Mouse (Mus musculus): Measurements from ENCODE around the gene Abr. TPM values are rescaled to one million over a fixed set of nuclear protein-coding genes. Genes with fewer than 3 reads are reported as not detected.

Gene Abr
- polyA plus RNA-seq, 1 experiment = 81.3 TPM

GRCm38 (mm10) chr11:76547420-76547819 lies 74.7 kb downstream of the Abr start:
- Histone ChIP-seq H3ac (ENCODE audit: control insufficient read depth, insufficient read length) (no peak overlapping the region), H3K4me3 (no peak overlapping the region), H3K79me2 (ENCODE audit: control insufficient read depth, insufficient read depth) (no peaks in the 10 kb centered on the region), H3K36me3 (ENCODE audit: control insufficient read depth, insufficient read depth) (no peaks in the 10 kb centered on the region), H3K4me2 (ENCODE audit: low read depth) (no peak overlapping the region), H3K27me3 (ENCODE audit: control insufficient read depth, insufficient read depth, insufficient read length) (no peaks in the 10 kb centered on the region)
- TF ChIP-seq MYOD1 (IDR thresholded peaks at IDR 0.05; ENCODE audit: control insufficient read depth in 1 of 3, insufficient read length in 2 of 3, low read depth in 2 of 3) (no peak), E2F4 (IDR thresholded peaks at IDR 0.05; ENCODE audit: insufficient read depth) (no peak), MAX (IDR thresholded peaks at IDR 0.05; ENCODE audit: low read depth) (no peak), POLR2AphosphoS2 (IDR thresholded peaks at IDR 0.05; ENCODE audit: insufficient read length, low read depth) (no peak), SRF (IDR thresholded peaks at IDR 0.05; ENCODE audit: control insufficient read depth, insufficient read length, low read depth) (no peak), USF1 (IDR thresholded peaks at IDR 0.05; ENCODE audit: low read depth) (no peak)

- H3ac ChIP-seq (ENCODE audit: control insufficient read depth, insufficient read length) = no peak overlapping the region
- H3K36me3 ChIP-seq (ENCODE audit: control insufficient read depth, insufficient read depth) = no peaks in the 10 kb centered on the region
- no peaks in the 10 kb centered on the region for H3K27me3 ChIP-seq (ENCODE audit: control insufficient read depth, insufficient read depth, insufficient read length)
- no peak for TF ChIP-seq MYOG (IDR thresholded peaks at IDR 0.05; ENCODE audit: control insufficient read depth in 1 of 3, insufficient read depth in 1 of 3, insufficient read length in 2 of 3, low read depth in 2 of 3)
- TF ChIP-seq TCF12 (IDR thresholded peaks at IDR 0.05; ENCODE audit: insufficient read depth, poor library complexity, severe bottlenecking) = no peak
- no peak for TF ChIP-seq MYOD1 (IDR thresholded peaks at IDR 0.05; ENCODE audit: control insufficient read depth in 1 of 3, insufficient read length in 2 of 3, low read depth in 2 of 3)
- no peak for TF ChIP-seq POLR2A (IDR thresholded peaks at IDR 0.05; ENCODE audit: insufficient read length, low read depth)
- no peak for TF ChIP-seq MAX (IDR thresholded peaks at IDR 0.05; ENCODE audit: low read depth)
- no peak for TF ChIP-seq E2F4 (IDR thresholded peaks at IDR 0.05; ENCODE audit: insufficient read depth)
- no peak for TF ChIP-seq REST (IDR thresholded peaks at IDR 0.05; ENCODE audit: insufficient read depth, insufficient read length)
- TF ChIP-seq USF1 (IDR thresholded peaks at IDR 0.05; ENCODE audit: low read depth) = no peak
- no peak for TF ChIP-seq TCF3 (IDR thresholded peaks at IDR 0.05; ENCODE audit: insufficient read length, low read depth)
- no peak for TF ChIP-seq SRF (IDR thresholded peaks at IDR 0.05; ENCODE audit: control insufficient read depth, insufficient read length, low read depth)
- TF ChIP-seq POLR2AphosphoS2 (IDR thresholded peaks at IDR 0.05; ENCODE audit: insufficient read length, low read depth) = no peak
- no peak for TF ChIP-seq CEBPB (IDR thresholded peaks at IDR 0.05; ENCODE audit: insufficient read depth, poor library complexity, severe bottlenecking)
- no peak overlapping the region for H3K4me2 ChIP-seq (ENCODE audit: low read depth)
- no peak overlapping the region for H3K4me3 ChIP-seq
- H3K79me2 ChIP-seq (ENCODE audit: control insufficient read depth, insufficient read depth) = no peaks in the 10 kb centered on the region
These were observed 75.7 kb downstream of the Abr start for GRCm38 (mm10) chr11:76546431-76546830.

GRCm38 (mm10) chr11:76543300-76543699 lies 78.8 kb downstream of the Abr start:
- H3K79me2 ChIP-seq (ENCODE audit: control insufficient read depth, insufficient read depth) = no peaks in the 10 kb centered on the region
- no peak overlapping the region for H3K4me2 ChIP-seq (ENCODE audit: low read depth)
- no peak overlapping the region for H3K4me3 ChIP-seq
- H3K36me3 ChIP-seq (ENCODE audit: control insufficient read depth, insufficient read depth) = no peaks in the 10 kb centered on the region
- no peaks in the 10 kb centered on the region for H3K27me3 ChIP-seq (ENCODE audit: control insufficient read depth, insufficient read depth, insufficient read length)
- H3ac ChIP-seq (ENCODE audit: control insufficient read depth, insufficient read length) = no peak overlapping the region
- TF ChIP-seq USF1 (IDR thresholded peaks at IDR 0.05; ENCODE audit: low read depth) (no peak), TCF12 (IDR thresholded peaks at IDR 0.05; ENCODE audit: insufficient read depth, poor library complexity, severe bottlenecking) (no peak), CEBPB (IDR thresholded peaks at IDR 0.05; ENCODE audit: insufficient read depth, poor library complexity, severe bottlenecking) (no peak)

- no peaks in the 10 kb centered on the region for H3K27me3 ChIP-seq (ENCODE audit: control insufficient read depth, insufficient read depth, insufficient read length)
- no peak overlapping the region for H3ac ChIP-seq (ENCODE audit: control insufficient read depth, insufficient read length)
- no peak overlapping the region for H3K4me2 ChIP-seq (ENCODE audit: low read depth)
- H3K4me3 ChIP-seq = no peak overlapping the region
- H3K79me2 ChIP-seq (ENCODE audit: control insufficient read depth, insufficient read depth) = no peaks in the 10 kb centered on the region
- no peaks in the 10 kb centered on the region for H3K36me3 ChIP-seq (ENCODE audit: control insufficient read depth, insufficient read depth)
- no peak for TF ChIP-seq MYOG (IDR thresholded peaks at IDR 0.05; ENCODE audit: control insufficient read depth in 1 of 3, insufficient read depth in 1 of 3, insufficient read length in 2 of 3, low read depth in 2 of 3)
- TF ChIP-seq CEBPB (IDR thresholded peaks at IDR 0.05; ENCODE audit: insufficient read depth, poor library complexity, severe bottlenecking) = no peak
- no peak for TF ChIP-seq SRF (IDR thresholded peaks at IDR 0.05; ENCODE audit: control insufficient read depth, insufficient read length, low read depth)
These were observed 81.1 kb downstream of the Abr start for GRCm38 (mm10) chr11:76540973-76541372.

- H3K4me3 ChIP-seq = no peak overlapping the region
- H3K27me3 ChIP-seq (ENCODE audit: control insufficient read depth, insufficient read depth, insufficient read length) = no peaks in the 10 kb centered on the region
- no peak overlapping the region for H3ac ChIP-seq (ENCODE audit: control insufficient read depth, insufficient read length)
- H3K4me2 ChIP-seq (ENCODE audit: low read depth) = no peak overlapping the region
- H3K36me3 ChIP-seq (ENCODE audit: control insufficient read depth, insufficient read depth) = no peaks in the 10 kb centered on the region
- TF ChIP-seq MYOD1 (IDR thresholded peaks at IDR 0.05; ENCODE audit: control insufficient read depth in 1 of 3, insufficient read length in 2 of 3, low read depth in 2 of 3) = no peak
- TF ChIP-seq E2F4 (IDR thresholded peaks at IDR 0.05; ENCODE audit: insufficient read depth) = no peak
- TF ChIP-seq POLR2A (IDR thresholded peaks at IDR 0.05; ENCODE audit: insufficient read length, low read depth) = no peak
- TF ChIP-seq REST (IDR thresholded peaks at IDR 0.05; ENCODE audit: insufficient read depth, insufficient read length) = no peak
- no peak for TF ChIP-seq USF1 (IDR thresholded peaks at IDR 0.05; ENCODE audit: low read depth)
- no peak for TF ChIP-seq TCF12 (IDR thresholded peaks at IDR 0.05; ENCODE audit: insufficient read depth, poor library complexity, severe bottlenecking)
- no peak for TF ChIP-seq TCF3 (IDR thresholded peaks at IDR 0.05; ENCODE audit: insufficient read length, low read depth)
- TF ChIP-seq CEBPB (IDR thresholded peaks at IDR 0.05; ENCODE audit: insufficient read depth, poor library complexity, severe bottlenecking) = no peak
- no peak for TF ChIP-seq MYOG (IDR thresholded peaks at IDR 0.05; ENCODE audit: control insufficient read depth in 1 of 3, insufficient read depth in 1 of 3, insufficient read length in 2 of 3, low read depth in 2 of 3)
- no peak for TF ChIP-seq SRF (IDR thresholded peaks at IDR 0.05; ENCODE audit: control insufficient read depth, insufficient read length, low read depth)
- TF ChIP-seq MAX (IDR thresholded peaks at IDR 0.05; ENCODE audit: low read depth) = no peak
- no peak for TF ChIP-seq POLR2AphosphoS2 (IDR thresholded peaks at IDR 0.05; ENCODE audit: insufficient read length, low read depth)
- H3K79me2 ChIP-seq (ENCODE audit: control insufficient read depth, insufficient read depth) = no peaks in the 10 kb centered on the region
These were observed 84.7 kb downstream of the Abr start for GRCm38 (mm10) chr11:76537401-76537800.
